Mouse (Mus musculus): Measurements from ENCODE around the gene Med12l.

Med12l gene

DNA sequence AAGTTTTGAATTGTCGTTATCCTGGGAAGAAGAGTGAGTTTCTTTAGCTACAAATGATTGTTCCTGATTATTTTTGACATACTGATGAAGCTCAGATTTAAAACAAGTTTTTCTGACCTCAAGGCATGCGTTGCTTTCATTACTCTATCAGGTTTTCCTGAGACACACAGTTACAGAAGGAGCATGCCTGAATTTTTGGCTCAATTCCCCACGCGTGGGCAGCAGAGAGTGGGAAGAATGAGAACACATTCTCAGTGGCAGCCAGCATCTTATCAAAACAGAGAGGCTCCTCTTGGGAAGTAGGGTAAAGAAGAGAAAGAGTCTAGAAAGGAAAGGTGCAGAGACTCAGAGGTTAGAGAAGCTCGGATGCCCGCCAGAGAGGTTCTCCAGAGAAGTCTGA, 237.8 kb downstream of the Med12l start:
- peak; percentile 49 to 60 for DNase-seq (ENCODE audit: low spot score in 2 of 2)

DNA sequence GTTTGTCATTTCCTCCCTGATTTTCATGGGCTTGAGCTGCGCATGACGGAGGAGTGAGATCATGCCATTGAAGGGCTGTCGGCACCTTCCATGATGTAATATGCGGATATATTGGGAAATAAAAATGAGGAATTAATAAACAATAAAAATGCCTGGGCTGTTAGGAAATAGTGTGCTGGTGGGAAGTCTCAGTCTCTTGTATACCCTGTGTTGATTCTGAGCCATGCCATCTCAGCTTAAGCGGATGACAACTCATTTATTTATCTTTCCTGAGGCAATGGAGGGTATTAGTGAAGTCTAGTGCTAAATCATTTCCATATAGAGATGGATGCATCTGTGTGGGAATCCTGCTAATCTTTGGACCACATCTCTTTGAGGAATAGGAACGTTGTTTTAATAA, 242.4 kb downstream of the Med12l start:
- no peak for DNase-seq (ENCODE audit: low spot score in 2 of 2)

DNA sequence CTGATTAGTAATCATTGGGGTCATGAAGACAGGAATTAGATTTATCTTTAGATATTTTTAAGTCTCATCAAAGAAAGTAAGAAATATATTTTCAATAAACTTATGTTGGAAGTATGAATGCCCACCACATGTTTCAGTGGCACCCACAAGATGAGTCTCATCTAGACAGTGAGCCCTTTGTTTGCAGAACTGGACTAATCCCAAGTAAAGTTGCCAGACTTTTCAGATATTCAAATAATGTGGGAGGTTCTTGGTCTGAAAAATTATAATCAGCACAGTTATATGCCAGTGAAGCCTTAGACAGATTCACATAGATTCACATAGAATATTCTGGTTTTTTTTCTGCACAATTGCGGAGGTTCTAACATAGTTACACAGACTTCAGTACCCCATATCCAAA, 244.8 kb downstream of the Med12l start:
- DNase-seq (ENCODE audit: low spot score in 2 of 2): no peak

DNA sequence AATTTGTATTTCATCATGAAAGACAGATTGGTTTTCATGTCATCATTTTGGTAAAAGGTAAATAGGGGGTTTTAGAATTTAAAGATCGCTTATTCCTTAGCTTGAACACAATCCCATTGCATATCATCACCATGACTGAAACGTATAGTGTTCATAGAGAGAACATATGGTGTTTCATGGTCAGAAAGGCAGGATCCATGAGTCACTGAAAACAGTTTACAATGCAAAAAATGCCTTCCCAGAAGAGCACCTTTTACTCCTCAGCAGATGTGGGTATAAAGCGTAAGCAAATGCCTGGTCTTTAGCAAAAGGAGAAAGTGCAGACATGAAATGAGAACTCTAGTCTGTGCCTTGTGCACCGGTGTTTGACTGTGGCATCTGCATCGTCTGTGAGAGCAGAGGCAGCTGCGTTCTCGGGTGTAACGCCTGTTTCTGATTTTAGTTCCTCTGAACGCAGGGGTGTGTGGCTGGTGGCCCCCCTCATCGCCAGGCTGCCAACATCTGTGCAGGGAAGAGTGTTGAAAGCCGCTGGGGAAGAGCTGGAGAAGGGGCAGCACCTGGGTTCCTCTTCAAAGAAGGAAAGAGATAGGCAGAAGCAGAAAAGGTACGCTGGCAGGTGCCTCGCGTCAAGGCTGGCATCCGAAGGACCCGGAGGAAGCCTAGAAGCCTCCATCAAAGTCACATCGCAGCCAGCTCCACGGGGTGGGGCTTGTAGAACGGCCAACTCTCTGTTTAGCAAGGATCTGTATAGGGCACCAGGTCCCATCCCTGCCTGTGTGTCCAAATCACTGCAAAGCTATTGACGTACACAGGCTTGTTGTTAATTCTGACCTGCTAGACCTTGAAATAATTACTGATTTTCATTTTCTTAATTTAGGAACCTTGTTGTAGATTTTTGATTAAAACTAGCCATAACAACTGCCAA, 252.4 kb downstream of the Med12l start:
- no peak for DNase-seq (ENCODE audit: low spot score in 2 of 2)

DNA sequence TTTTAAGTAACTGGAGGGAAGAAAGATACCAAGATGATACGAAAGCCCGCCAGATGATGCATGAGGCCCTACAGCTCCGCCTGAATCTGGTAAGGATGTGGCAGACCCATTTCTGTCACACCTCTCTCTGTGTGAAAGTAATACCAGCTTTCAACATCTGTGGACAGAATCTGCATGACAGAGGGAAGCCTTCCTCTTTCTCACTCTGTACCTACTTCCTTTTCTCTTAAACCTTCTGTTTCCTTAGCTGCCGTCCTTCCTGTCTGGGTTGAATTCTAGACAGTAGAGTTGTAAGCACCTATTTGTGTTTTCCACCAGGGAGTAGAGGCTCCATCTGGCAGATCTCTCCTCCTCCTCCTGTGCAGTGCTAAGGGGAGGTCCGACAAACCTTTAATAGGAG, 255.1 kb downstream of the Med12l start:
- DNase-seq (ENCODE audit: low spot score in 2 of 2): no peak

DNA sequence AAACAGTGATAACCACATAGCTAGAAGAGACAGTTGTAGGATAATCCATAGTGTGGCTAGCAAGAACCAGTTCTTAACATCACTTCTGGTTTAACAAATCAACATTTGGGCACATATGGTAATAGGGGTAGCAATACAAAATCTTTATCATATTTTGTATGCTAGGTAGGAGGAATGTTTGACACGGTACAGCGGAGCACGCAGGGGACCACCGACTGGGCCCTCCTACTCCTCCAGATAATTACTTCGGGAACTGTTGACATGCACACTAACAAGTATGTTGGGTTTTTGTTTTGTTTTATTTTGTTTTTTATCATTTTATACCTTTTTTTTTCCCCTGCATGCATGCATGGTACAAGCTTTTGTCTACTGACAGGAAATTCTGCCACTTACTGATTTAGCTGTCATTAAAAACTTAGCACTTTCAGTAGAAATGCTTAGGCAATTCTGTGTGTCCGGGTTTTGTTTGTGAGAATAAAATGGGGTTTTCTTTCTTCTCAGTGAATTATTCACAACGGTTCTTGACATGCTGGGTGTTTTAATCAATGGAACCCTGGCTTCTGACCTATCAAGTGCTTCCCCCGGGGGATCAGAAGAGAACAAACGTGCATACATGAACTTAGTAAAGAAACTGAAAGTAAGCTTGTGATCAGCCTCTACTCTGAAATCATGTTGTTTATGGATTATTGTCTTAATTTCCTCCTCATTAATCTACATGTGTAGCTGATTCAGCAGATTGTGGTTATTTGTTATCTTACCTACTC, 256.3 kb downstream of the Med12l start:
- DNase-seq (ENCODE audit: low spot score in 2 of 2): no peak

DNA sequence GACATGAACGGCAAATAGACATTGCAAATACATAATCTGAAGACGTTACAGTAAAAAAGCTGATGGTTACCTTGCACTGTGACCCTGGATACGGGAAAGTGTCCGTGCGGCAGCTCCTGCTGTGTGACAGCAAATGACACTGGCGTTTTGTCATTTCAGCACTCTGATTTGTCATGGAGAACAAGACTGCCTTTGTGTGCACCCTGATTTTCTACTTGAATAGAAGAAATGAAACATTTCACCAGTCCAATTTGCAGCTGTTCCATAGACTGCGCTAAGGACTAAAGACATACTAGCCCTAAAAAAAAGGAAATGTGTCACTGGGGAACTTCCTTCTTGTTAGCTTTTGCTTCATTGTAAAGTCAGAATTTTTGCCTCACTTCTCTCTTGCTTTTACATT, 257.1 kb downstream of the Med12l start, which contains the start of gene P2ry12:
TSS of gene P2ry12 (minus strand) at position 168 of the 400 bp plus-strand sequence.
- DNase-seq (ENCODE audit: low spot score in 2 of 2): no peak

DNA sequence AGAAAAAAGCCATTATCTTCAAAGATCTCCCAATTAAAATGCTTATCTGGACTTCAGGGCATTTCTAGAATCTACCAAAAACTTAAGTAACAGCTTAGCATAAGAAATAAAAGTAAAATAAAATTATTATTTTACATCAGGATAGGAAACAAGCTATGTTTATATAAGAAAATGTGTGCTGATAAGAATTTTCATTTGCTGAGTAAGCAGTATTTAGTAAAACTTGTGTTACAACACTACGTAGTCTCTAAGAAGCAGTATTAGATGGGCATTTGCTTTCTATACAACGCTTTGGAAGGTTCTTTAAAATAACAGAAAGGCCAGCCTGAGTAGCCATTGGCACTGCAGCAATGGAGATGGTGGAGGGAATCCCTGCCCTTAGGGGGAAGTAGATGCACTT, 257.8 kb downstream of the Med12l start:
- DNase-seq (ENCODE audit: low spot score in 2 of 2): no peak

DNA sequence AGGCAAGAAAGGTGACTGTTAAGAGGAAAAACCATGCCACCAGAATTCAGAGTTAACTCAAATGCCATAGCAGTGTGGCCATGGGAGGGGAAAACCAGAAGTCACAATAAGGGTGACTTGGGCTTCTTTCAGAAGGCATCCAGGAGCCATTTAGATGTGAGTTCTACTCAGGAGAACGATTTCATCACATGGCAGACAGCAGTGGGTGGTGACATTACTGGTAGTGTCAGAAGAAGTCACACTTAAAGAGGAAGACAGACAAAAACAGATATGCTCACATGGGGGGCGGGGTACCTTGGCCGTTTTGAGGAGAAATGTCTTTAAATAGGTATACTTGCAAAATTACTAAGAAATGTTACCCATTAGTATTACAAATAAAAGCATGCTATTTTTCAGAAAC, 258.4 kb downstream of the Med12l start:
- no peak for DNase-seq (ENCODE audit: low spot score in 2 of 2)

DNA sequence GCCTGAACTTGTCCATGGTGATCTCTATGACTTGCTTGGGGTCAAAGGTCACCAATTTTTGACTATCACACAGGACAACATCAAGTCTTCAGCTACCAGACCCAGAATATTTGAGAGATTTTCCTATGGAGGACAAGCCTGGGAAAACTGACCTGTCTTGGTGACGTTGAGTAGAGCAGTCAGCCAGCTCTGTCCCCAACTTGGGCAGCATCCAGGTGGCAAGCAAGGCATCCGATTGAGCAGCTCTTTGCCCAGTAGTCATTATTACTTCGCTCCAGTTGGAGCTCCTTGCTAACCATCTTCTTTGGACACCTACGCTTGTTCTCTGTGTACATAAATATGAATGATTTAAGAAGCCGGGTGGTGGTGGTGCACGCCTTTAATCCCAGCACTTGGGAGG, 265.2 kb downstream of the Med12l start:
- no peak for DNase-seq (ENCODE audit: low spot score in 2 of 2)

DNA sequence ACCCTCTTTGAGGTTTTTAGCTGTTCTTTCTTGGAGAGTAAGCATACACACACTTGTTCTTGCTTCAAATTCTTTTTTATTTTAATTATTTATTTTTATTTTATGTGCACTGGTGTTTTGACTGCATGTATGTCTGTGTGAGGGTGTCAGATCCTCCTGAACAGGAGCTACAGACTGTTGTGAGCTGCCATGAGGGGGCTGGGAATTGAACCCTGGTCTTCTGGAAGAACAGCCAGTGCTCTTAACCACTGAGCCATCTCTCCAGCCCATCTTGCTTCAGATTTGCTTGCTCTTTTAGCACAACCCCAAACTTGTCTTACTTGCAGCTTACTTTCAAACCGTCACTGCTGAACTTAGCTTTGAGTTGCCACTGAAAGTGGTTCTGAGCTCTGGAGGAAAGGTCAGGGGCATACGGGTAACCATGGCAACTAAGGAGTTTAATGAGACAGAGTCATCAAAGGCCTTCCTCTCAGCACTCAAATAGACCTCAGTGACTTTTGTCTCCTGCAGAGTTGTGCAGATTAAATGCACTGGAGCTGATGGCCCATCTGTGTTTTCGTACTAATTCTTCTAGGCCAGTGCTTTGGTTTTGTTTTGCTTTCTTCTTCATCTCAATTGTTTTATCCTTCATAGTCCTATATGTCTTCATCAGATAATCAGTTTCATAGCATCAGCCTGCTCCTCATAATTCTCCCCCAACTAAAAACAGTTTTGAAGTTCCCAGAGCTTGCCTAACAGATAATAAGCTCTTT, 272.1 kb downstream of the Med12l start:
- DNase-seq (ENCODE audit: low spot score in 2 of 2): no peak

DNA sequence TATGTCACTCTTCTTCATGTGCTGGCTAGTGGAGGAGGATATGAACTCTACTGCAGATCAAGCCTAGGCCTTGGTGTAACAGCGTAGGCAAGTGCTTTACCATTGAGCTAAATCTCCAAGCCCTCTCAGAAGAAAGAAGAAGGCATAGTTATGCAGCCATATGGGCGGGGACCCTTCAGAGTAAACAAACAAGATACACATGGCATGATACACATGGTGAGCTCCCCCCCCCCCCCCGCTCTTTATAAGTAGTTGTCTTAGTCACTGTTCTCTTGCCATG, 272.6 kb downstream of the Med12l start:
- DNase-seq (ENCODE audit: low spot score in 2 of 2): no peak

DNA sequence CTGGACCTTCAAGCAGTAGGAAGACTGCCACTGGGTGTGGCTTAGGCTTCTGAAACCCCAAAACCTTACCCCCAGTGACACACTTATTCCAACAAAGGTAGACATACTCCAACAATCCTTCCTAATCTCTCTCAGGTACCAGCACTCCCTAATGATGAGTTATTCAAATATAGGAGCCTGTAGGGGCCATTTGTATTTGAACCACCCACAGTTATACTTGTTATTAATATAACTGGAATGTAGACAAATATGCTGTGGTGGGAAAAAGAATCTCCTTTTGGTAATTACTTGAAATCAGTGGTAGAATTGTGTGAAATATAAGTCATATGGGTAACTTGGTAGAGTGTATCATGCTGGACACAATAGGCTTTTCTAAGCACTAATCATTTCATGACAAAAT, 273.0 kb downstream of the Med12l start:
- DNase-seq (ENCODE audit: low spot score in 2 of 2): no peak

DNA sequence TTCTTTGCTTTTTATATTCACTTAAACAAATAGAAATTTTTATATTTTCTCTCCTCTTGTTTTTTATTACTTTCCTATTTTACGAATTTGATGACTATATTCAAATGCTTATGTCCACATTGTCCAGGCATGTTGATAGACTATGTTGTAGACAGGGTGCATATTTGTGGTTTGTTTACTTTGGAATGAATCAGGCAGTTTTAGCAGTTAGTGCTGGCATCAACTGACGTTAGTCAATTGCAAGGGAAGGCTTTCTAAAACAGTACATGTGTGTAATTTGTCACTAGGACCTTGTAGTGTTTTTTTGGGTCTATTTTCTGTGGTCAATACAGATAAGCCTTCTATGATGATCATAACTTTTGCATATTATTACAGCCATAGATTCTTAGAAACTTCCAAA, 284.9 kb downstream of the Med12l start:
- no peak for DNase-seq (ENCODE audit: low spot score in 2 of 2)

DNA sequence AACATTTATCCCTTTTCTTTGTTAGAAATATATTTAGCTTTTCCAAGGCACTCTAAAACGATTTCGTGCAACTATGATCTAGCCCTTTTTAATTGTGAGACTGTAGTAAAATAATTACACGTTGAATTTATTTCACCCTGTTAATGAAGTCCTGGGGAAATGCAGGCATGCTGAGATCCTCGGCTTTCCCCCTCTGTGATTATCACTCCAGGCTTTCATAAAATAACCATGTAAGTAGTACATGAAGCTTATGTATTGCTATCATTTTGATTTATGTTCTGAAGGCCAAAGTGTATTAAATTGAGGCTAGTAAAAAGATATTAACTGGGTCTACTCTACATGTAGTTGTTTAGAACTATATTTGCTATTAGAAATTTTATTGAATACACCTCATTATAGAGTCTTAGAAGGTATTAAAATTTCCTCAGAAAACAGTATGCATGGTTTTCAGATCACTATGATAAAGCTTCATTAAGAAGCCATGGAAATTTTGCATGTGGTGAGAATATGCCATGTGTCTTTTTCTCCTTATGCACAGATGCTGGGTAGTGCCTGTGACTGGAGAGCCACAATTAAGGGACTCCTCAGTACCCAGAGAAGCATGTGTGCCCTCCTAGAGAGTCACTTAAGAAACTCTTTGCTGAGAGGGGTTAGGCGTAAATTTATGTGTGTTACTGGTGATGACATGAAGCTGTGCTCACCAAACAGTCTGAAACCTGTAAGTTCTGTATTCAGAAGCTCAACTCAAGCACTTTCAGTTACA, 288.0 kb downstream of the Med12l start:
- no peak for DNase-seq (ENCODE audit: low spot score in 2 of 2)

DNA sequence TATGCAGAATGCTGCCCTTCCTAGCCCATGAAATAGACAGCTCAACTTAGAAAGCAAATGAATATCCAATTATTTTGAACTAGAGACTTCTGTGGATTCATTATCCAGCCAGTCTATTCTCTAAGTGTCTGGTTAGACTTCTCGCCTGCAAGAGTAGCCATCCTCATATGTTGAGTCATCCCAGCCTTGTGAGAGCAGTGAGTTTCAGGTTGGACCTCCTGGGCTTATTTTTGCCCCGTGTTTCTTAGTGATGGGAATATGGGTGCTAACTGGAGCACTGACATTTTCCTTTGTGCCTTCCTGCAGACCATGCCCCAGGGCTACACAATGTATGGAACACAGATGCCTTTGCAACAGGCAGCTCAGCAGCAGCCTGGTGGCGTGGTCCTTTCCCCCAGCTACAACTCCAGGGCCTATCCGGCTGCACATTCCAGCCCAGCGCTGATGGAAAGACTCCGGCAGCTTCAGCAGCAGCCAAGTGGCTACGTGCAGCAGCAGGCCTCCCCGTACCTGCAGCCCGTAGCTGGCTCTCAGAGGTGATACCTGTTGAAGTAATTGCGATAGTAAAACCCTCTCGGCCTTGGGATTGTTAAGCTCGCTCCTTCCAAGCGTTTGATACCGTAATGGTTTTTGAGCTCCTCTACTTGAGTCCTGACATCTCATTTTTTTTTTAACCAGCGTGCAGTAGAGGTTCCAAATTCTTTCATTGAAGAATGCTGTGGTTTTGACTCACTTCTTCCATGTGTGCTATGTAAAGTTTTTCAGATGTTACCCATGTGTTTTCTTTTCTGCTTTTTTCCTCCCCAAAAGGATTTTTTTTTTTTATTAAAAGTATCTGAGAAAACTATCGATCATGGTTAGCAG, 290.3 kb downstream of the Med12l start:
- no peak for DNase-seq (ENCODE audit: low spot score in 2 of 2)

DNA sequence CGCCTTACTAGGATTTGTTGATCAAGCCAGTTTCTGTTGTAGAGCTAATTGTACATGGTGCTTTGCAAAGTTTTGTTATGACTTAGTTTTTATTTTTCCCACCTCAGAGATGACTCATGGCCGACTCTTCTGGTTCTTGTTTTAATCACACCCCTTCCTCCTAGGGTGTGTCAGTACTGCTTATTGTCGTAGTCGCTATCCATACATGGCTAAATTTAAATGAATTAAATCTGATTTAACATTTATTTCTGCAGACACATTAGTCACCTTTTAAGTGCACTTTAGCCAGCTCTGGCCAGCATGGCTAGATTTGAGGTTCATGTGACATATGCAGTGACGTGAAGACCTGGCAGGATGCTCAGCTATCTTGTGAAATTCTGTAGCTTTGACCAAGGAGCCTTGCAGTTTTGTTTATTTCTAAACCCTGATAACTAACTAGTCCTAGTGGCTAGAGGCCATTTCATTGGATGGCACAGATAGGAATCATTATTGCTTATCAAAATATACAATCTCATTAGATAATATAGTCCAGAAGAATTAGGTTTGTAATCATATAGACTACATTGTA, 291.0 kb downstream of the Med12l start:
- DNase-seq (ENCODE audit: low spot score in 2 of 2): no peak

DNA sequence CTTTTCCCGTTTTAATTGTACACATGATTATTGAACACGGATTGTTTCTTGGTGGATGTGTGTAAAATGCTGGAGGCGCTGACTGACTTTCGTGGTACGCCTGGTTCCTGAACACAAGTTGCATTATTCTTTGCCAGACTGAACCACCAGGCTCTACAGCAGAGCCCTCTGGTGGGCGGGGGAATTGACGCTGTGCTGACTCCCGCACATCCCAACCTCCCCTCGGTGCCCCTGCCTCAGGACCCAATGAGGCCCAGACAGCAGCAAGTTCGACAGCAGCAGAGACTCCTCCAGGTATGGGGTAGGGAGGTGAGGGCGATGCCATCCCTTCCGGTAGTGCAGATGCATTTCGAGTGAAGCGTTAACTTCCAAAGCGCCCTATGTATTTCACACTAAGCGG, 292.0 kb downstream of the Med12l start:
- DNase-seq (ENCODE audit: low spot score in 2 of 2): no peak

DNA sequence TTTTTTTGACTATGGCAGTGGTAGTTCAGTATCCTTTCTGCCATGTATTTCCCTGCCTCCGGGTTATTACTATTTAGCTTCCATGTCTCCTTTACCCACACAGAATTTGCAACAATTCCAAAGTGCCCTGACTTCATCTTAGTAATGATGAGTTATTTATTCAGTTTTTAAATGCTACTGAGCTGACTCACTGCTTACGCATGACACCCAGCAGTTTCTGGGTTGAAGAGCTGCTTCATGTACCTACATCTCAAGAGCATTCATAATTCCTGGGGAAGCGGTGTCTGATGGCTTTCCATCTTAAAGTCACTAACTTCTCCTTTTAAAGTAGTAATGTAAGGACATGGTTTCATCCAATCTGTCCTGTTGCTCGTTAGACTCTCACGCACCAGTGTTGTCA, 299.3 kb downstream of the Med12l start:
- DNase-seq (ENCODE audit: low spot score in 2 of 2): no peak

DNA sequence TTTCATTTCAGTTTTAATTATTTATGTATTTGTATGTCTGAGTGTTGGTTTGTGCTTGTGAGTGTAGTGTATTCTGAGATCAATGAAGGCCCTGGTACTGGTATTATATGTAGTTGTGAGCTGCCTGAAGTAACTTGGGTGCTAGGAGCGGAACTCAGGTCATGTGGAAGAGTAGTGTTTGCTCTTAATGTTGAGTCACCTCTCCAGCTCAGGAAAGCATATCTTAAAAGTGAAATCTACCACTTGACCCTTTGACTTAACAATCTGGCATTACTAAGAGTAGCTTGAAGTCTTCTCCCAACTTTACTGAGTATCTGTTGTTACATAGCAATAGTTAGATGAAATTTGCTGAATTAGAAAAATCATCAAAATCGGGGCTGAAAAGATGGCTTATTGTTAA, 299.9 kb downstream of the Med12l start:
- DNase-seq (ENCODE audit: low spot score in 2 of 2): no peak

DNA sequence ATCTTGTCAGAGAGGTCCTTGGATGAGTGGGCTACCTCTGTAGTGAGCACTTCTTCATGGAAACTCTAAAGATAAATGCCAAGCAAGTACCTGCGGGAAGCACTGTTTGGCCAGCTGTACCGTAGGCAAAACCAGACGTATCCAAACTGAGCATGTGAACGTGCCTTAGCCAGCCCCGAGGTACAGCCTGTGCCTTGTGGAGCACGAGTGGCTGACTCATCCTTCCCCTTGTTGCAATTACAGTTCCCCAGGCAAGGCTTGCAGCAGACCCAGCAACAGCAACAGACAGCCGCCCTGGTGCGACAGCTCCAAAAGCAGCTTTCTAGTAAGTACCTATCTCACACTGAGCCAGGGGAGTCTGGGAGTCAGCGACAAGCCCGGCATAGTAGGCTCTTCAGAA, 307.0 kb downstream of the Med12l start:
- DNase-seq (ENCODE audit: low spot score in 2 of 2): no peak

Measured in frontal cortex, postnatal 25 days (tissue).